Mouse (Mus musculus) MEL (cell line): ENCODE results near the gene Rora. TPM values are rescaled to one million over a fixed set of nuclear protein-coding genes. Genes with fewer than 3 reads are reported as not detected.

Source experiments
- DNase-seq: peaks from one replicate; pipeline ENCODE4 v3.0.0; 2011; ENCODE audit warnings: low read depth, low spot score
- H3K27ac ChIP-seq: 2 replicates; pipeline ENCODE4 v1.5.1; 2012; ENCODE audit warnings: low read depth, mild to moderate bottlenecking, control low read depth, low read length, moderate library complexity; ENCODE audit not compliant: control insufficient read depth
- H3K27me3 ChIP-seq, 2 experiments: fragments of 150-350 bp in 1 of 2; sonication (generic) in 1 of 2; 2 replicates each; pipeline ENCODE4 v1.6.1; 2012; ENCODE audit warnings: low read length in 2 of 2, mild to moderate bottlenecking in 2 of 2, improper control_type of control experiment in 1 of 2, moderate library complexity in 1 of 2; ENCODE audit not compliant: insufficient read depth in 2 of 2, control insufficient read depth in 1 of 2
- H3K36me3 ChIP-seq, 2 experiments: 2 replicates each; pipeline ENCODE4 v1.6.1; 2012 to 2014; ENCODE audit warnings: low read length in 2 of 2, improper control_type of control experiment in 1 of 2, inconsistent platforms in 1 of 2, mild to moderate bottlenecking in 1 of 2; ENCODE audit not compliant: insufficient read depth in 2 of 2, control insufficient read depth in 1 of 2
- H3K4me1 ChIP-seq, 2 experiments: fragments of 150-350 bp in 1 of 2; sonication (generic) in 1 of 2; 2 replicates each; pipeline ENCODE4 v1.6.1; 2012; ENCODE audit warnings: low read length in 2 of 2, improper control_type of control experiment in 1 of 2, mild to moderate bottlenecking in 1 of 2; ENCODE audit not compliant: insufficient read depth in 2 of 2, control insufficient read depth in 1 of 2
- H3K4me3 ChIP-seq, 2 experiments: fragments of 150-350 bp in 1 of 2; sonication (generic) in 1 of 2; 2 replicates each; pipeline ENCODE4 v1.5.1; 2012; ENCODE audit warnings: low read depth in 2 of 2, low read length in 2 of 2, mild to moderate bottlenecking in 2 of 2, moderate library complexity in 2 of 2, control low read depth in 1 of 2, improper control_type of control experiment in 1 of 2; ENCODE audit not compliant: control insufficient read depth in 1 of 2, insufficient read depth in 1 of 2
- H3K79me2 ChIP-seq: 2 replicates; pipeline ENCODE4 v1.6.1; 2012; ENCODE audit warnings: mild to moderate bottlenecking, low read length, moderate library complexity; ENCODE audit not compliant: control insufficient read depth, poor library complexity, insufficient read depth
- H3K9ac ChIP-seq: 2 replicates; pipeline ENCODE4 v1.6.1; 2012; ENCODE audit warnings: low read depth, mild to moderate bottlenecking, control low read depth, low read length, moderate library complexity; ENCODE audit not compliant: control insufficient read depth, poor library complexity, severe bottlenecking
- H3K9me3 ChIP-seq: fragments of 150-350 bp; sonication (generic); replicated peaks from 2 replicates; pipeline ENCODE4 v1.6.1; 2012; ENCODE audit warnings: mild to moderate bottlenecking, low read length, improper control_type of control experiment, moderate library complexity; ENCODE audit not compliant: insufficient read depth
- BHLHE40 ChIP-seq: IDR thresholded peaks from 2 replicates; pipeline ENCODE4 v1.6.1; 2012; ENCODE audit warnings: low read depth, mild to moderate bottlenecking, inconsistent platforms, low read length, improper control_type of control experiment, borderline replicate concordance
- CHD2 ChIP-seq: IDR thresholded peaks from 2 replicates; pipeline ENCODE4 v1.6.1; 2011; ENCODE audit warnings: low read length, improper control_type of control experiment
- CTCF ChIP-seq, 3 experiments: IDR thresholded peaks in 2 of 3; conservative IDR thresholded peaks in 1 of 3; 2 replicates each; pipeline ENCODE4 v1.5.1; 2011 to 2012; ENCODE audit warnings: low read length in 3 of 3, low read depth in 2 of 3, mild to moderate bottlenecking in 2 of 3, improper control_type of control experiment in 1 of 3, inconsistent platforms in 1 of 3, mixed read lengths in 1 of 3, moderate library complexity in 1 of 3; ENCODE audit not compliant: control insufficient read depth in 1 of 3, insufficient read depth in 1 of 3, poor library complexity in 1 of 3, severe bottlenecking in 1 of 3
- E2F4 ChIP-seq: IDR thresholded peaks from 2 replicates; pipeline ENCODE4 v1.6.1; 2011; ENCODE audit warnings: low read depth, low read length, improper control_type of control experiment, borderline replicate concordance
- ELF1 ChIP-seq: IDR thresholded peaks from 2 replicates; pipeline ENCODE4 v1.6.1; 2014; ENCODE audit warnings: low read depth, mild to moderate bottlenecking, inconsistent platforms, low read length, improper control_type of control experiment, moderate library complexity
- EP300 ChIP-seq, 2 experiments: IDR thresholded peaks; 2 replicates each; pipeline ENCODE4 v1.6.1; 2011; ENCODE audit warnings: improper control_type of control experiment in 2 of 2, low read length in 2 of 2, low read depth in 1 of 2, mild to moderate bottlenecking in 1 of 2
- ETS1 ChIP-seq: IDR thresholded peaks from 2 replicates; pipeline ENCODE4 v1.6.1; 2012; ENCODE audit warnings: low read depth, mild to moderate bottlenecking, inconsistent platforms, low read length, improper control_type of control experiment, moderate library complexity
- GABPA ChIP-seq: IDR thresholded peaks from 2 replicates; pipeline ENCODE4 v1.6.1; 2012; ENCODE audit warnings: low read depth, mild to moderate bottlenecking, inconsistent platforms, low read length, improper control_type of control experiment, moderate library complexity
- JUND ChIP-seq: IDR thresholded peaks from 2 replicates; pipeline ENCODE4 v1.6.1; 2011; ENCODE audit warnings: low read depth, mild to moderate bottlenecking, improper control_type of control experiment, low read length
- KAT2A ChIP-seq: conservative IDR thresholded peaks from 2 replicates; pipeline ENCODE4 v1.6.1; 2012; ENCODE audit warnings: low read depth, low read length, improper control_type of control experiment, inconsistent platforms
- MAFK ChIP-seq: IDR thresholded peaks from 2 replicates; pipeline ENCODE4 v1.6.1; 2011; ENCODE audit warnings: low read depth, mild to moderate bottlenecking, low read length, improper control_type of control experiment, borderline replicate concordance
- MAZ ChIP-seq: IDR thresholded peaks from 2 replicates; pipeline ENCODE4 v1.6.1; 2012; ENCODE audit warnings: low read depth, mild to moderate bottlenecking, inconsistent platforms, low read length, improper control_type of control experiment
- MYB ChIP-seq: IDR thresholded peaks from 2 replicates; pipeline ENCODE4 v1.6.1; 2011; ENCODE audit warnings: mild to moderate bottlenecking, low read depth, low read length, improper control_type of control experiment
- NELFE ChIP-seq: IDR thresholded peaks from 2 replicates; pipeline ENCODE4 v1.6.1; 2011; ENCODE audit warnings: low read depth, low read length, improper control_type of control experiment
- NRF1 ChIP-seq: IDR thresholded peaks from 2 replicates; pipeline ENCODE4 v1.6.1; 2014; ENCODE audit warnings: low read depth, mild to moderate bottlenecking, inconsistent platforms, low read length, improper control_type of control experiment, moderate library complexity; ENCODE audit not compliant: poor library complexity, insufficient read depth, severe bottlenecking
- POLR2AphosphoS5 ChIP-seq: IDR thresholded peaks from 2 replicates; pipeline ENCODE4 v1.6.1; 2012; ENCODE audit warnings: low read depth, borderline replicate concordance, mild to moderate bottlenecking, inconsistent platforms, low read length, moderate library complexity, mixed read lengths
- RAD21 ChIP-seq: IDR thresholded peaks from 2 replicates; pipeline ENCODE4 v1.6.1; 2011; ENCODE audit warnings: mild to moderate bottlenecking, low read depth, low read length, improper control_type of control experiment
- SMC3 ChIP-seq: IDR thresholded peaks from 2 replicates; pipeline ENCODE4 v1.6.1; 2011; ENCODE audit warnings: low read depth, low read length, improper control_type of control experiment
- TAL1 ChIP-seq: IDR thresholded peaks from 2 replicates; pipeline ENCODE4 v1.6.1; 2012; ENCODE audit warnings: mild to moderate bottlenecking, inconsistent platforms, low read length, moderate library complexity, mixed read lengths
- TBP ChIP-seq: IDR thresholded peaks from 2 replicates; pipeline ENCODE4 v1.8.0; 2011; ENCODE audit warnings: low read depth, low read length, improper control_type of control experiment
- TCF12 ChIP-seq: IDR thresholded peaks from 2 replicates; pipeline ENCODE4 v1.6.1; 2014; ENCODE audit warnings: low read depth, mild to moderate bottlenecking, inconsistent platforms, low read length, improper control_type of control experiment, moderate library complexity
- UBTF ChIP-seq: IDR thresholded peaks from 2 replicates; pipeline ENCODE4 v1.6.1; 2012; ENCODE audit warnings: low read depth, mild to moderate bottlenecking, inconsistent platforms, low read length, improper control_type of control experiment, moderate library complexity, borderline replicate concordance; ENCODE audit not compliant: insufficient read depth
- USF1 ChIP-seq: IDR thresholded peaks from 2 replicates; pipeline ENCODE4 v1.6.1; 2014; ENCODE audit warnings: low read depth, mild to moderate bottlenecking, inconsistent platforms, low read length, improper control_type of control experiment, moderate library complexity
- USF2 ChIP-seq, 2 experiments: IDR thresholded peaks; 2 replicates each; pipeline ENCODE4 v1.6.1; 2011 to 2012; ENCODE audit warnings: improper control_type of control experiment in 2 of 2, low read length in 2 of 2, borderline replicate concordance in 1 of 2, inconsistent platforms in 1 of 2, low read depth in 1 of 2, mild to moderate bottlenecking in 1 of 2; ENCODE audit not compliant: insufficient read depth in 1 of 2
- ZC3H11A ChIP-seq: IDR thresholded peaks from 2 replicates; pipeline ENCODE4 v1.6.1; 2012; ENCODE audit warnings: low read depth, mild to moderate bottlenecking, inconsistent platforms, low read length, improper control_type of control experiment
- ZKSCAN1 ChIP-seq: IDR thresholded peaks from 2 replicates; pipeline ENCODE4 v1.6.1; 2012; ENCODE audit warnings: low read depth, mild to moderate bottlenecking, inconsistent platforms, low read length, improper control_type of control experiment, moderate library complexity
- ZMIZ1 ChIP-seq: IDR thresholded peaks from 2 replicates; pipeline ENCODE4 v1.6.1; 2012; ENCODE audit warnings: low read depth, mild to moderate bottlenecking, inconsistent platforms, low read length, improper control_type of control experiment, moderate library complexity
- ZNF384 ChIP-seq: IDR thresholded peaks from 2 replicates; pipeline ENCODE4 v1.6.1; 2012; ENCODE audit warnings: low read depth, mild to moderate bottlenecking, inconsistent platforms, low read length, improper control_type of control experiment
- polyA plus RNA-seq, 2 experiments: library from polyadenylated mRNA; stranded (reverse) in 1 of 2; unstranded in 1 of 2; fragments of >175 nt in 1 of 2; fragments of >200 nt in 1 of 2; gene quantifications; 2 replicates each; pipeline versions ENCODE4 v1.2.1 to v1.2.4; 2012; ENCODE audit warnings: low replicate concordance in 2 of 2, low read depth in 1 of 2; ENCODE audit not compliant: insufficient read length in 2 of 2, insufficient read depth in 1 of 2, missing spikeins in 1 of 2
- total RNA-seq: library from RNA; depleted of rRNA; stranded (reverse); fragments of 300-350 nt; gene quantifications from 2 replicates; pipeline ENCODE4 v1.2.3, GENCODE M21; 2012

The Rora gene
- total and polyA plus RNA-seq, 3 experiments, result not detected

- DNase-seq, result no peak
- TF ChIP-seq JUND, result no peak
- TF ChIP-seq ZKSCAN1, result no peak
- TF ChIP-seq MAFK, result no peak
- no peak for TF ChIP-seq POLR2AphosphoS5
- no peak for TF ChIP-seq E2F4
- TF ChIP-seq USF1, result no peak
- no peak for TF ChIP-seq CTCF (IDR thresholded peaks at IDR 0.05 in 2 of 3, conservative IDR thresholded peaks at IDR 0.05 in 1 of 3; ENCODE audit: control insufficient read depth in 1 of 3, insufficient read depth in 1 of 3, low read depth in 2 of 3, low read length in 3 of 3, poor library complexity in 1 of 3, severe bottlenecking in 1 of 3)
- TF ChIP-seq KAT2A, result no peak
- TF ChIP-seq EP300 (IDR thresholded peaks at IDR 0.05; ENCODE audit: low read depth in 1 of 2, low read length in 2 of 2), result no peak
- no peak for TF ChIP-seq NRF1
- TF ChIP-seq USF2 (IDR thresholded peaks at IDR 0.05; ENCODE audit: borderline replicate concordance in 1 of 2, insufficient read depth in 1 of 2, low read depth in 1 of 2, low read length in 2 of 2), result no peak
- TF ChIP-seq MAZ, result no peak
- no peak for TF ChIP-seq UBTF
- no peak for TF ChIP-seq ELF1
- no peak for TF ChIP-seq BHLHE40
- TF ChIP-seq CHD2, result no peak
- Histone ChIP-seq H3K4me3 (no peak overlapping the region), H3K4me1 (no peaks in the 10 kb centered on the region), H3K27ac (no peak overlapping the region), H3K27me3 (no peaks in the 10 kb centered on the region), H3K9ac (no peak overlapping the region), H3K36me3 (no peaks in the 10 kb centered on the region), H3K9me3 (no peaks in the 10 kb centered on the region), H3K79me2 (no peaks in the 10 kb centered on the region)
Observed at GRCm38 (mm10) chr9:69194638-69195605, 541.3 kb downstream of the Rora start.

- H3K79me2 ChIP-seq, result no peaks in the 10 kb centered on the region
- TF ChIP-seq ZMIZ1 (no peak), ETS1 (no peak), NELFE (no peak), POLR2AphosphoS5 (no peak), KAT2A (no peak), GABPA (no peak), SMC3 (no peak), ZKSCAN1 (no peak), ZNF384 (no peak), EP300 (IDR thresholded peaks at IDR 0.05; ENCODE audit: low read depth in 1 of 2, low read length in 2 of 2) (no peak), USF1 (no peak), E2F4 (no peak), CTCF (IDR thresholded peaks at IDR 0.05 in 2 of 3, conservative IDR thresholded peaks at IDR 0.05 in 1 of 3; ENCODE audit: control insufficient read depth in 1 of 3, insufficient read depth in 1 of 3, low read depth in 2 of 3, low read length in 3 of 3, poor library complexity in 1 of 3, severe bottlenecking in 1 of 3) (no peak), ZC3H11A (no peak), TBP (no peak), MYB (no peak), RAD21 (no peak), TAL1 (no peak), TCF12 (no peak)
- TF ChIP-seq, all 39 proteins: peak for 0
- H3K9me3 ChIP-seq, result no peaks in the 10 kb centered on the region
- H3K9ac ChIP-seq, result no peak overlapping the region
- no peak overlapping the region for H3K27ac ChIP-seq
- DNase-seq, result no peak
- no peak overlapping the region for H3K4me3 ChIP-seq
- no peaks in the 10 kb centered on the region for H3K36me3 ChIP-seq
- no peaks in the 10 kb centered on the region for H3K4me1 ChIP-seq
- no peaks in the 10 kb centered on the region for H3K27me3 ChIP-seq
Observed at GRCm38 (mm10) chr9:69213796-69214195, 560.2 kb downstream of the Rora start.
